Mouse (Mus musculus) embryonic stem cell, embryonic (primary cell): ENCODE data around the gene Med10.

Experiments
- CTCF ChIA-PET, 4 experiments: fragments of 300-600 bp in 2 of 4; fragments of 350-600 bp in 2 of 4; sonication (Branson Sonifier 250); formaldehyde crosslinking; loops; one replicate each; lab custom pipeline; 2022; ENCODE audit warnings: inconsistent platforms in 2 of 4; lab: Charles Lee
- POLR2A ChIA-PET, 4 experiments: fragments of 300-600 bp in 2 of 4; fragments of 350-600 bp in 2 of 4; sonication (Branson Sonifier 250); formaldehyde crosslinking; loops; one replicate each; lab custom pipeline; 2022; ENCODE audit warnings: antibody characterized with exemption in 4 of 4, inconsistent platforms in 1 of 4; lab: Charles Lee

Med10 gene

DNA sequence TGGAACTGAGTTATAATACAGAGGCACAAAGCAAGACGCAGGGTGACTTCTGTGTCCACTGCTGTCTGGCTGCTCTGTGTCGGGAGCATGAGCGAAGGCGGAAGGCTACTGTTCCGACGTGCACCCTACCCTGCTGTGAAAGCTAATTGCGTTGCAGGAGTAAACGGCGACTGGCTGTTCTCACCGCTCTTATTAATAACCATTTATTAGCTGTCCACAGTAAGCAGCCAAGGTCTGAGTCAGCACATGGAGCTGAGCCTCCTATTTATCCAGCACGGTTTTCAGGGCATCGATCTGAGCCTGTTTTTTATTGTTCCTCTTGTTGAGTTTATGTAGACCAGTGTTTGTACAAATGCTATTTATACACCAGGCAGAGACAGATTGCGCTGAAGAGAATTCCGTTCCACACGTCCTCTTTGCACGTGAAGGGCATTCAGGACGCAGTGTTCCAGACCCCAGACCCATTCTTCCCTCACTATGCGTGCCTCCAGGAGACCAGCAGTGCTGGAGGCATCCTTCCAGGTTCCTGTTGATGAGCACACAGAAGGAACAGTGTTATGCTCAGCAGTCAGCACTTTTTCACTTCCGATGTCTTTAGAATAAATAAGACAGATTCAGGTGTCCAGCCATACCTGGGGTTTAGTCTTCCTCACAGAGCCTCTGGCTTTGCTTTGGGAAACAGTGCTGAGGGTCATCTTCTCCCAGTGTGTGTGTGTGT is 21.9 kb downstream of the Med10 start:
- ChIA-PET POLR2A (interaction anchor here in 1 of 4 experiments (0.8 kb wide), 1 partner anchor 10 kb away, joined by 3 read pairs; no protein-coding TSS in a partner anchor), CTCF (no interaction called here)

- ChIA-PET CTCF (no interaction called here), POLR2A (no interaction called here)
These were observed 23.4 kb downstream of the Med10 start for GRCm38 (mm10) chr13:69825396-69826095.

DNA sequence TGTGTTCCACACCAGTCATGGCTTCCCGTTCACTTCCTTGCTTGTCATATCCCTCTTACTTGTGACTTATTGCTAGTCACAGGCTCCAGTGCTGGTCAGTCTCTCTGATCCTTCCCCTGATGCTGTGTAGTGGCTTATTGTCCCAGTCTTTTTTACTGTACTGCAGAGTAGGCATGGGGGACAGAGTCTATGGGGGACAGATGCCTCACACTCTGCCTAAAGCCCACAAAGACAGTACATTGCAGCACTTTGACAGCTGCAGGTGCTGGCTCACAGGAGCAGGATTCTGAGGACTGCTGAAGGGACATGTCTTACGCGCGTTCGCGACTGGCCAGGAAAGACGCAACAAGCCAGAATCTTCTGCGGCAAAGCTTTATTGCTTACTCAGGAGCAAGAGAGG is 28.4 kb downstream of the Med10 start:
- ChIA-PET CTCF (no interaction called here), POLR2A (no interaction called here)

GRCm38 (mm10) chr13:69832578-69832977 is 30.4 kb downstream of the Med10 start:
- ChIA-PET CTCF (no interaction called here), POLR2A (interaction anchor here in 1 of 4 experiments (0.9 kb wide), 1 partner anchor 23 kb away, joined by 4 read pairs; no protein-coding TSS in a partner anchor)

GRCm38 (mm10) chr13:69833416-69833815 is 31.2 kb downstream of the Med10 start:
- POLR2A ChIA-PET = no interaction called here
- CTCF ChIA-PET = no interaction called here

GRCm38 (mm10) chr13:69845592-69845991 is 43.4 kb downstream of the Med10 start:
- ChIA-PET POLR2A (no interaction called here), CTCF (no interaction called here)

DNA sequence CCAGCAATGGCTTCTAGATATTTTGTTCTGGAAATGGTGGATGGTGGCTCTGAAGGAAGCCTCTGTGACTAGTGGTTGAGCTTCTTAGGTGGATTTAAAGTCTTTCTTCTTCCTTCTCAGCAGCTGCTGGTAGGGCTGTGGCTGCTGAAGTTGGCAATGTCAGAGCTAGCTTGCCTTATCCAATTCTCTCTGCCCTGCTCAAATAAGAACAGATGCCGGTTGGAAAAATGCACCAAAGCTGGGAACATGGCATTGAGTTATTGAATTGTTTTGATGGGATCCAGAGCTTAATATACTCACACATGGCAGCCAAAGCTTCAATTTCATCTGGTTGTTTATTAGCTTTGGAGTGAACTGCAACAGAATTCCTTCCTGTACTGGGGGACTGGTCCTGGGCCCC is 47.4 kb downstream of the Med10 start:
- ChIA-PET POLR2A (no interaction called here), CTCF (no interaction called here)

- ChIA-PET CTCF (no interaction called here), POLR2A (no interaction called here)
These were observed 50.1 kb downstream of the Med10 start for GRCm38 (mm10) chr13:69852313-69852712.

- ChIA-PET POLR2A (no interaction called here), CTCF (interaction anchor here in 1 of 4 experiments (0.5 kb wide), 1 partner anchor 196 kb away, joined by 3 read pairs; no protein-coding TSS in a partner anchor)
These were observed 51.3 kb downstream of the Med10 start for GRCm38 (mm10) chr13:69853425-69854043.

DNA sequence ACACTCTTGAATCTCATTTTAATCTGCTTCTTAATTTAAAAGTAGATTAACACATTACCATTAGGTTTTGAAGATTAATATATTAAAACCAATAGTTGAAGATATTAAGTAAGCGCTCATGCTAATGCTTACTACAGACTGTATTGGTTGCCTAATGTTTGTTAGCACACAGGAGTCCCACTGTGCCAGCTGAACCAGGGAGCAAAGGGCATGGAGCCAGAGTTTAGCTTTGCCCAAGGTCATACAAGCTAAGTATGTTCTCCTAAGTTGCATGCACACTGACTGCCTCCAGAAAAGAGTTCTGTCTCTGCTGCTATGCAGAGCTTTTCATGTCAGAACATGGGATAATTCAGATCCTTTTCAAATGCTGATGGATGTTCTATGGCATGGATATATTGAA is 53.7 kb downstream of the Med10 start:
- POLR2A ChIA-PET = no interaction called here
- CTCF ChIA-PET = interaction anchor here in 1 of 4 experiments (0.7 kb wide), 1 partner anchor 35 kb away, joined by 3 read pairs; no protein-coding TSS in a partner anchor

- POLR2A ChIA-PET = no interaction called here
These were observed 60.1 kb downstream of the Med10 start for GRCm38 (mm10) chr13:69862276-69862675.

DNA sequence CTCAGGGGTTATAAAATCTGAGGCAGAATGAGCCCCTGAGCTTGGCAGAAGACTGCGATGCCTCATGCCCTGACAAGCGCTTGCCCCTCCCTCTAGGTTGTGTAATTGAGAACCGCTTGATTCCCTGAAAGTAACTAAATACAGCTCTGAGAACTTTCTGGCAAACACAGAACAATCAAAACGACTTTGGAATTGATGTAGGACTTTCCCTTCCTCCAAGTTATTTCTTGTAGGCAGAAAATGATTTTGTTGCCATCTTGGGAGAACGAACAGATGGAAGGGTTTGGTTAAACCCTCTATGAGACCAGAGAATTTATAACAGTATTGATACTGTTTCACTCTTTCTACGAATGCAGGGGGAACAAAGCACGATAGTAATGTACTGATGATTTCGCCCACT is 62.7 kb downstream of the Med10 start:
- ChIA-PET CTCF (interaction anchor here in 1 of 4 experiments (0.6 kb wide), 1 partner anchor 79 kb away, joined by 3 read pairs; no protein-coding TSS in a partner anchor), POLR2A (no interaction called here)

More at GRCm38 (mm10) chr13:69862276-69862675, 60.1 kb downstream of the Med10 start:
- CTCF ChIA-PET = no interaction called here
